Mouse (Mus musculus) bone marrow macrophage, adult 2 months (primary cell): ENCODE results near the gene Tldc2. TPM values are rescaled to one million over a fixed set of nuclear protein-coding genes. Genes with fewer than 3 reads are reported as not detected.

Experiments
- H3K27ac ChIP-seq: 2 replicates; pipeline ENCODE4 v1.5.1; 2012; ENCODE audit warnings: low read depth, low read length; ENCODE audit not compliant: insufficient read depth
- H3K4me1 ChIP-seq: 2 replicates; pipeline ENCODE4 v1.6.1; 2012; ENCODE audit warnings: low read length; ENCODE audit not compliant: control insufficient read depth, insufficient read depth
- H3K4me3 ChIP-seq: 2 replicates; pipeline ENCODE4 v1.5.1; 2012; ENCODE audit warnings: mild to moderate bottlenecking, low read length, moderate library complexity; ENCODE audit not compliant: insufficient read depth
- CTCF ChIP-seq: IDR thresholded peaks from 2 replicates; pipeline ENCODE4 v1.5.1; 2012; ENCODE audit warnings: low read depth, mild to moderate bottlenecking, low read length, moderate library complexity
- POLR2A ChIP-seq: IDR thresholded peaks from 2 replicates; pipeline ENCODE4 v1.6.1; 2012; ENCODE audit warnings: mild to moderate bottlenecking, low read depth, low read length, borderline replicate concordance
- polyA plus RNA-seq: library from polyadenylated mRNA; stranded (reverse); fragments of >200 nt; gene quantifications from 2 replicates; pipeline ENCODE4 v1.2.4, GENCODE M21; 2012; ENCODE audit not compliant: missing spikeins, insufficient read depth, insufficient read length

The Tldc2 gene
- polyA plus RNA-seq, 1 experiment, result not detected

- H3K4me3 ChIP-seq, result no peak overlapping the region
- TF ChIP-seq POLR2A, result no peak
- no peak overlapping the region for H3K27ac ChIP-seq
- H3K4me1 ChIP-seq, result no peaks in the 10 kb centered on the region
These were observed 872 bp downstream of the Tldc2 start for GRCm38 (mm10) chr2:157087536-157088317.

DNA sequence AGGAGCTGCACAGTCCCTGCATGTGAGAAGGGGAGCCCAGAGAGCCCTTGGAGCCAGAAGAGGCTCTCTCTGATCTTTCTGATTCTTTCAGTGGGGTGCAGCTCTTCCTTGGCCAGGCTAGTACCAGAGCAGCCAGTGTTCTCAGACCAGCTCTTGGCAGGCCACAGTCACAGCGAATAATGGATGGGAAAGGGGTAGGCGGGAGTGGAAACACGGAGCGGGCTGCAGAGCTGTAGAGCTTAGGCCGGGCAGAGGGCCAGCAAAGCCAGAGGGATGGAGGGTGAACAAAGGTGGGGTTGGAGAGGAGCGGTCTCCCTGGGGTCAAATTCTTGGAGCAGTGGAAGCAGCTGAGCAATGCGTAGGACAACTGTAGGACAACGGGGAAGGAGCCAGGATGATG lies 5.2 kb downstream of the Tldc2 start:
- Histone ChIP-seq H3K4me3 (no peak overlapping the region), H3K4me1 (no peaks in the 10 kb centered on the region), H3K27ac (no peak overlapping the region)
- TF ChIP-seq CTCF, result no peak
- TF ChIP-seq POLR2A, result no peak

DNA sequence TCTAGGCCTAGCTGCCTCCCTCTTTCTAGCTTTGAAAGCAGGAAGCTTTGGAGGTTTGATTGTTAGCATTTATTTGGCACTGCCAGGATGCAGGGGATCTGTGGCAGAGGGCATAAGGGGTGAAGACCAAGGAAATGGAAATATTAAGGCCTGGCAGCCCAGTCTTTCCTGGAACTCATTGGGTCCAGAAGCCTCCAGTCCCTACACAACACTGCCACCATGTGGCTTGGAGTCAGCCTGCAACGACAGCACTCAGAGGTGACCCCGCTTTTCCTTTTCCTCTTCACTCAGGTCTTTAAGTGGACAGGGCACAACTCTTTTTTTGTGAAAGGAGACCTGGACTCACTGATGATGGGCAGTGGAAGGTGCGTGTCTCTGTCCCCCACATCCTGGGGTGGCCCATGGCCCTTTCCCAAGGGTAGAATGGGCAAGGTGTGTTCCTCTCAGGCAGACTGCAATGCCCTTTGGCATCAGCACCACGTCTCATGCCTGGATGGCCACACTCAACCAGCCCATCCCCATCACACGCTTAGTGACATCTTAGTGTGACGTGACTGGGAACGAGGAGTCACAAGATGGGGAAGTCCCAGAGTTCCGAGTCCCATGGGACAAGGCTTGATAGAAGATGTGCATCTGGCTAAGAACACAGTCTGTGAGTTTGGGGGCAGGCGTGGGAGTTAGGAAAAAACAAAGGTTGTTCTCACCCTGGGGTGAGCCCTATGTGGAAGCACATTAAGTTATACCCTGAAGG lies 8.3 kb downstream of the Tldc2 start:
- Histone ChIP-seq H3K4me3 (no peak overlapping the region), H3K27ac (no peak overlapping the region), H3K4me1 (peaks cover 8% of the 10 kb centered on the region)
- peak; percentile 69; the same call in 1 of the 2 replicates for TF ChIP-seq CTCF
- TF ChIP-seq POLR2A, result no peak

- peak overlapping the region; percentile 44 for H3K27ac ChIP-seq
These were observed 12.9 kb downstream of the Tldc2 start for GRCm38 (mm10) chr2:157099532-157100318.

GRCm38 (mm10) chr2:157100319-157100605 lies 13.4 kb downstream of the Tldc2 start:
- no peak overlapping the region for H3K4me3 ChIP-seq
- peaks cover 13% of the 10 kb centered on the region for H3K4me1 ChIP-seq
- H3K27ac ChIP-seq, result peak overlapping the region; percentile 44
- TF ChIP-seq POLR2A, result no peak
- no peak for TF ChIP-seq CTCF

More at GRCm38 (mm10) chr2:157099532-157100318, 12.9 kb downstream of the Tldc2 start:
- Histone ChIP-seq H3K4me3 (no peak overlapping the region), H3K4me1 (peaks cover 13% of the 10 kb centered on the region)
- no peak for TF ChIP-seq POLR2A
- no peak for TF ChIP-seq CTCF

GRCm38 (mm10) chr2:157101650-157102049 lies 14.8 kb downstream of the Tldc2 start:
- H3K27ac ChIP-seq, result no peak overlapping the region
- TF ChIP-seq CTCF (no peak), POLR2A (no peak)
- H3K4me1 ChIP-seq, result peaks cover 13% of the 10 kb centered on the region
- H3K4me3 ChIP-seq, result no peak overlapping the region

DNA sequence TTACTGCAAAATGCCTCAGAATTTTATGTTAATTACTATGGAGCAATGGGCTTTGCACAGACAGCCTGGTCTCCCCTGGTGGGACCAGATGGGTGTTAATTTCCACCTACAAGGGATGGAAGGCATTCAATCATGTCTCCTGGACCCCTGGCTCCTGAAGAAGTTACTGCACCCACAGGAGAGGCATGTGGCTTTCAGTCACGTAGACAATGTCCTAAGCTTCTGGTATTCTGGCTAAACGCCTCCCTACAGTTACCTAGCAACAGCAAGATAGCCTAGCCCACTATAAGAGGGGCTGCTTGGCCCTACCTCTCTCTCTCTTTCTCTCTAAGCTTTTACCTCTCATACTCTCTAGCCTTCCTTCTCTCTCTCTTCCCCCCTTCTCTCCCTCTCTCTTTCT lies 15.4 kb downstream of the Tldc2 start:
- Histone ChIP-seq H3K4me3 (no peak overlapping the region), H3K27ac (no peak overlapping the region), H3K4me1 (peaks cover 13% of the 10 kb centered on the region)
- TF ChIP-seq CTCF (no peak), POLR2A (no peak)

- TF ChIP-seq POLR2A (no peak), CTCF (no peak)
- Histone ChIP-seq H3K4me1 (peaks cover 16% of the 10 kb centered on the region), H3K27ac (no peak overlapping the region), H3K4me3 (no peak overlapping the region)
These were observed 17.6 kb downstream of the Tldc2 start for GRCm38 (mm10) chr2:157104454-157104853.

- Histone ChIP-seq H3K4me3 (no peak overlapping the region), H3K27ac (0 out of 2 replicates have a peak overlapping the region, but pooled peaks have one; percentile 11), H3K4me1 (peaks cover 5% of the 10 kb centered on the region)
- TF ChIP-seq POLR2A (no peak), CTCF (no peak)
These were observed 21.4 kb downstream of the Tldc2 start for GRCm38 (mm10) chr2:157108236-157108635.
